Mouse (Mus musculus) heart, embryonic 11.5 days (tissue): ENCODE measurements around the gene Tuba1c. TPM values are rescaled to one million over a fixed set of nuclear protein-coding genes. Genes with fewer than 3 reads are reported as not detected.
"Not testable (repeated sequence)": the region's sequence is repeated elsewhere in the genome, so short reads cannot be mapped to it uniquely, and the experiment has no call there.

ENCODE experiments used
- ATAC-seq: fragments of 200-750 bp; cut with Nextera tagmentation; replicated peaks from 2 replicates; pipeline ENCODE4 v1.8.0; 2017; ENCODE audit warnings: moderate library complexity; ENCODE audit not compliant: insufficient number of reproducible peaks, low FRiP score, low TSS enrichment
- H3K27ac ChIP-seq: fragments of 300-500 bp; sonication (generic); 2 replicates; pipeline ENCODE4 v1.5.1; 2014; ENCODE audit warnings: mild to moderate bottlenecking, low read depth, low read length
- H3K27me3 ChIP-seq: fragments of 300-500 bp; sonication (generic); 2 replicates; pipeline ENCODE4 v1.6.1; 2014; ENCODE audit warnings: mild to moderate bottlenecking, low read length, mixed read lengths; ENCODE audit not compliant: control insufficient read depth, insufficient read depth
- H3K36me3 ChIP-seq: fragments of 300-500 bp; sonication (generic); 2 replicates; pipeline ENCODE4 v1.6.1; 2014; ENCODE audit warnings: mild to moderate bottlenecking, low read length, moderate library complexity, mixed read lengths; ENCODE audit not compliant: control insufficient read depth, insufficient read depth
- H3K4me1 ChIP-seq: fragments of 300-500 bp; sonication (generic); 2 replicates; pipeline ENCODE4 v1.6.1; 2014; ENCODE audit warnings: low read length; ENCODE audit not compliant: control insufficient read depth, insufficient read depth
- H3K4me2 ChIP-seq: fragments of 300-500 bp; sonication (generic); 2 replicates; pipeline ENCODE4 v1.6.1; 2014; ENCODE audit warnings: mild to moderate bottlenecking, moderate library complexity
- H3K4me3 ChIP-seq: fragments of 300-500 bp; sonication (generic); 2 replicates; pipeline ENCODE4 v1.5.1; 2014; ENCODE audit warnings: low read depth, low read length
- H3K9ac ChIP-seq: fragments of 300-500 bp; sonication (generic); 2 replicates; pipeline ENCODE4 v1.6.1; 2014; ENCODE audit warnings: mild to moderate bottlenecking, low read depth, low read length, moderate library complexity
- H3K9me3 ChIP-seq: fragments of 300-500 bp; sonication (generic); replicated peaks from 2 replicates; pipeline ENCODE4 v1.6.1; 2016; ENCODE audit warnings: low read length; ENCODE audit not compliant: control insufficient read depth
- whole genome bisulfite sequencing: fragments of 180-500 bp; shearing (Covaris S2); extraction: QIAGEN DNeasy Blood & Tissue Kit; methylation state at CpG from one replicate; pipeline ENCODE4 v1.1.7; 2014; ENCODE audit not compliant: insufficient replicate concordance; 5-methylcytosine and 5-hydroxymethylcytosine counted together
- polyA plus RNA-seq: library from polyadenylated mRNA; unstranded; fragments of >200 nt; fragmentation: Nextera tagmentation; extraction: Ambion mirVana; gene quantifications from 2 replicates; pipeline ENCODE4 v1.2.1, GENCODE M21; 2014

Tuba1c gene
- polyA plus RNA-seq, 1 experiment from 2014 or later: 169 TPM

GRCm38 (mm10) chr15:99055040-99055439, 25.3 kb downstream of the Tuba1c start, which contains the start of gene Prph:
Prph (plus strand) TSS chr15:99055174.
- H3K27ac ChIP-seq: no peak within 1 kb of the TSS
- peak within 1 kb of the TSS; percentile 39; the same call in 1 of the 2 replicates for H3K9ac ChIP-seq

GRCm38 (mm10) chr15:99055511-99055961, 25.8 kb downstream of the Tuba1c start:
- H3K9ac ChIP-seq: peak overlapping the region; percentile 39; the same call in 1 of the 2 replicates
- H3K4me3 ChIP-seq: peak overlapping the region; percentile 46
- H3K9me3 ChIP-seq: no peaks in the 10 kb centered on the region
- ATAC-seq: peak; percentile 23; the same call in 1 of the 2 replicates
- H3K4me1 ChIP-seq: peaks cover 21% of the 10 kb centered on the region
- H3K4me2 ChIP-seq: peak overlapping the region; percentile 76
- WGBS: under 1% methylated on average over 37 of the region's 37 CpGs
- no peaks in the 10 kb centered on the region for H3K36me3 ChIP-seq
- no peak overlapping the region for H3K27ac ChIP-seq
- peaks cover 78% of the 10 kb centered on the region for H3K27me3 ChIP-seq

More at GRCm38 (mm10) chr15:99055040-99055439, 25.3 kb downstream of the Tuba1c start, which contains the start of gene Prph:
- H3K36me3 ChIP-seq: no peaks in the 10 kb centered on the region
- WGBS: 2% methylated on average over 29 of the region's 30 CpGs
- H3K4me2 ChIP-seq: peak within 1 kb of the TSS; percentile 76
- H3K4me3 ChIP-seq: peak within 1 kb of the TSS; percentile 46
- peaks cover 76% of the 10 kb centered on the region for H3K27me3 ChIP-seq
- no peaks in the 10 kb centered on the region for H3K9me3 ChIP-seq
- no peak for ATAC-seq
- H3K4me1 ChIP-seq: peaks cover 21% of the 10 kb centered on the region

GRCm38 (mm10) chr15:99056332-99056731, 26.6 kb downstream of the Tuba1c start:
- no peak overlapping the region for H3K27ac ChIP-seq
- 7% methylated on average over 14 of the region's 14 CpGs for WGBS
- no peaks in the 10 kb centered on the region for H3K9me3 ChIP-seq
- peaks cover 81% of the 10 kb centered on the region for H3K27me3 ChIP-seq
- no peak overlapping the region for H3K9ac ChIP-seq
- peak overlapping the region; percentile 76 for H3K4me2 ChIP-seq
- H3K36me3 ChIP-seq: no peaks in the 10 kb centered on the region
- H3K4me1 ChIP-seq: peaks cover 21% of the 10 kb centered on the region
- peak overlapping the region; percentile 46 for H3K4me3 ChIP-seq
- ATAC-seq: no peak

- Histone ChIP-seq H3K4me2 (no peak overlapping the region), H3K36me3 (no peaks in the 10 kb centered on the region), H3K4me1 (no peaks in the 10 kb centered on the region), H3K9me3 (no peaks in the 10 kb centered on the region), H3K9ac (no peak overlapping the region), H3K27me3 (peaks cover 12% of the 10 kb centered on the region), H3K27ac (no peak overlapping the region), H3K4me3 (no peak overlapping the region)
- 70% methylated on average over 12 of the region's 12 CpGs for WGBS
- no peak for ATAC-seq
These were observed 36.0 kb downstream of the Tuba1c start for GRCm38 (mm10) chr15:99065557-99066165.

GRCm38 (mm10) chr15:99071988-99072387, 42.3 kb downstream of the Tuba1c start:
- Histone ChIP-seq H3K4me1 (peaks cover 14% of the 10 kb centered on the region), H3K9ac (no peak overlapping the region), H3K9me3 (no peaks in the 10 kb centered on the region), H3K36me3 (no peaks in the 10 kb centered on the region), H3K27ac (no peak overlapping the region), H3K27me3 (no peaks in the 10 kb centered on the region), H3K4me2 (no peak overlapping the region), H3K4me3 (no peak overlapping the region)
- no peak for ATAC-seq
- 81% methylated on average over 1 of the region's 1 CpGs for WGBS

GRCm38 (mm10) chr15:99074019-99074599, 44.4 kb downstream of the Tuba1c start, which contains the start of gene Troap:
Troap (plus strand) TSS chr15:99074575.
- Histone ChIP-seq H3K4me2 (peak within 1 kb of the TSS; percentile 94), H3K4me3 (peak within 1 kb of the TSS; percentile 74), H3K9ac (peak within 1 kb of the TSS; percentile 88), H3K36me3 (0 out of 2 replicates have a peak, but pooled peaks cover 5% of the 10 kb centered on the region), H3K27ac (peak within 1 kb of the TSS; percentile 96), H3K9me3 (no peaks in the 10 kb centered on the region), H3K4me1 (peaks cover 19% of the 10 kb centered on the region), H3K27me3 (no peaks in the 10 kb centered on the region)
- WGBS: 21% methylated on average over 9 of the region's 9 CpGs
- ATAC-seq: no peak; the same call in 1 of the 2 replicates

GRCm38 (mm10) chr15:99074600-99075333, 45.1 kb downstream of the Tuba1c start:
- Histone ChIP-seq H3K4me1 (peaks cover 19% of the 10 kb centered on the region), H3K4me2 (peak overlapping the region; percentile 94), H3K4me3 (peak overlapping the region; percentile 74), H3K36me3 (0 out of 2 replicates have a peak, but pooled peaks cover 5% of the 10 kb centered on the region), H3K9me3 (no peaks in the 10 kb centered on the region), H3K27ac (peak overlapping the region; percentile 96), H3K9ac (peak overlapping the region; percentile 88), H3K27me3 (no peaks in the 10 kb centered on the region)
- WGBS: under 1% methylated on average over 44 of the region's 44 CpGs
- peak; percentile 95 for ATAC-seq

GRCm38 (mm10) chr15:99076011-99076410, 46.3 kb downstream of the Tuba1c start:
- H3K36me3 ChIP-seq, H3K27me3 ChIP-seq, H3K27ac ChIP-seq, H3K9me3 ChIP-seq, ATAC-seq, H3K9ac ChIP-seq, H3K4me3 ChIP-seq: not testable (repeated sequence)
- WGBS: 96% methylated on average over 3 of the region's 3 CpGs
- H3K4me2 ChIP-seq: peak overlapping the region; percentile 94; the same call in 1 of the 2 replicates
- H3K4me1 ChIP-seq: peaks cover 19% of the 10 kb centered on the region
